Mouse (Mus musculus): ENCODE measurements around the gene Gm5244. TPM values are rescaled to one million over a fixed set of nuclear protein-coding genes. Genes with fewer than 3 reads are reported as not detected.

Gene Gm5244
- not detected in 2 replicates for polyA plus RNA-seq (2015; fragmentation: Nextera tagmentation; extraction: Ambion mirVana)

DNA sequence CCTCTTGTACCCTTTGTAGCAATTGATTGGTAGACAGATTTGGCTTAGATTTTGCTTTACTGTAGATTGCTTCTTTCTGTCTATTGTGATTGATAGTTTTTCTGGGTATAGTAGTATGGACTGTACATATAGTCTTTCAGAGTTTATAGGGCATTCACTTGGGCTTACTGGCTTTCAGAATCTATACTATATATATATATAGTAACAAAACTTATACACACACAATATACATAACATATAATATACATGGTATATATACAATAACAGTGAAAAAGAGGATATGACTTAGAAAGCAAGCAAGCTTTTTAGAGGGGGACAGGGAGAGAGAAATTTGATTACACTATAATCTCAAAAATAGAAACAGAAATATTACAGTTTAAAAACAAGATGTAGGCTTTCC is at the start of gene Gm5244:
TSS of gene Gm5244 (plus strand) at position 301 of the 400 bp plus-strand sequence.
- ATAC-seq (ENCODE audit: insufficient number of reproducible peaks, insufficient read depth, low FRiP score, low TSS enrichment, low read depth): no peak
- H3K4me2 ChIP-seq: no peak within 1 kb of the TSS
- H3K4me1 ChIP-seq: no peaks in the 10 kb centered on the region

DNA sequence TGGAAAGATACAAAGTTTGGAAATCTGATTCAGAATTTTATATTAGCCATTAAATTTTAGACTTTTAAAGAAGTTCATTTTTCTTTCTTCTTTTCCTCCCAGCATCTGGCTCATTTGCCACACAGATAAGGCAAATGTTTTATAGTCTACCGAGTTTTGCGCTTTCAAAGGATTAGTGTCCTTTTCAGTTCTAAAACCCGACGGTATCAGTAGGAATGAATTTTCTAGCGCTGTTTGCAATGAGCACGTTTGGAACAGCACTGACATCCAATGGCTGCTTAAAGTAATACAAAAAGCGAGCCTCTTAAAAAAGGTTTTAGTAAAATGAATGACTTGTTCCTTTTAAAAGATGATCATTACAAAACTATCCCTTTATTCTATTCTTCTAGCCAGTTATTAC is 49.4 kb upstream of the Gm5244 start:
- peak overlapping the region; percentile 90 for H3K4me3 ChIP-seq
- H3K4me1 ChIP-seq: peaks cover 3% of the 10 kb centered on the region
- peak overlapping the region; percentile 100 for H3K27ac ChIP-seq
- no peaks in the 10 kb centered on the region for H3K27me3 ChIP-seq
- no peaks in the 10 kb centered on the region for H3K36me3 ChIP-seq
- WGBS: under 1% methylated on average over 7 of the region's 7 CpGs
- H3K9ac ChIP-seq: peak overlapping the region; percentile 90; the same call in 1 of the 2 replicates
- H3K9me3 ChIP-seq: no peaks in the 10 kb centered on the region
- ATAC-seq (ENCODE audit: insufficient number of reproducible peaks, insufficient read depth, low FRiP score, low TSS enrichment, low read depth): no peak
- H3K4me2 ChIP-seq: peak overlapping the region; percentile 71

More for the DNA sequence above, at the start of gene Gm5244:
- H3K9me3 ChIP-seq: no peaks in the 10 kb centered on the region
- no peaks in the 10 kb centered on the region for H3K27me3 ChIP-seq
- no peak within 1 kb of the TSS for H3K4me3 ChIP-seq
- no peaks in the 10 kb centered on the region for H3K36me3 ChIP-seq
- no peak within 1 kb of the TSS for H3K27ac ChIP-seq
- no peak within 1 kb of the TSS for H3K9ac ChIP-seq

DNA sequence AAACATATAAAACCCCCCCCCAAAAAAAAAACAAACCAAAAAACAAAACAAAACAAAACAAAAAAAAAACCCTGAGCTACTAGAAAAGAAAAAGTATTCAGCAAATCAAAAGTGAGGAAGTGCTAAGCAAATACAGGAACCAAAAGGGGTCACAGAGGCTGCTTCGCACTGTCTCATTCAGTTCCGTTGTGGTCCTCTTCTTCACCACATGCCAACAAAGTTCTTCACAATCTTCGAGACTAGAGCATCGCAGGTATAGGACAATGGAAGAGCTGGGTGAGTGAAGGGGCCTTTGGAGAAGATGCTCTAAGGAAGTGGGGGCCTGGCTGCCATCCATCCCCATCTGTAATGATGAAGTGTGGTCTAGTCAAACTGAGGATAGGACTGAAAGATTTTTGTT is 48.1 kb upstream of the Gm5244 start:
- no peak overlapping the region for H3K9ac ChIP-seq
- no peaks in the 10 kb centered on the region for H3K9me3 ChIP-seq
- 80% methylated on average over 4 of the region's 4 CpGs for WGBS
- H3K27me3 ChIP-seq: no peaks in the 10 kb centered on the region
- no peak for ATAC-seq (ENCODE audit: insufficient number of reproducible peaks, insufficient read depth, low FRiP score, low TSS enrichment, low read depth)
- no peak overlapping the region for H3K4me3 ChIP-seq
- H3K4me2 ChIP-seq: no peak overlapping the region
- H3K36me3 ChIP-seq: no peaks in the 10 kb centered on the region
- no peaks in the 10 kb centered on the region for H3K4me1 ChIP-seq
- H3K27ac ChIP-seq: no peak overlapping the region

DNA sequence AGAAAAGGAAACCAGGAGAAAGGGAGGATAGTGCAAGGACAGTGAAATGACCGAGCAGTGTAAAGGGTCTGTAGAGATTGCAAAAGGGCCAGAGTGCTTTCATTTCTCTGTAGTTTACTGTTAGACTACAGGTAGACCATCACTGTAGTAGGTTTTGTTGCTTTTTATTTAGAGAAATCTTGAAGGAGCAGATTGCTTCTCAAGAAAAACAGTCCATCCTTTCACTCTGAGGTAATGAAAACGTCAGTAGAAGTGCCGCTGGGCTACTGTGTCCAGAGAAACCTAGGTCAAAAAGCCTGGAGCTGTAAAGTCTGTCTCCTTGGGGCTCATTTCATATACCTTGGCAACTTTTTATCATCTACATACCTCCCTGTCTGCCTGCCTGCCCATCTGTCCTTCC is 47.4 kb upstream of the Gm5244 start:
- no peak for ATAC-seq (ENCODE audit: insufficient number of reproducible peaks, insufficient read depth, low FRiP score, low TSS enrichment, low read depth)
- Histone ChIP-seq H3K9ac (no peak overlapping the region), H3K36me3 (no peaks in the 10 kb centered on the region), H3K4me2 (no peak overlapping the region), H3K4me3 (no peak overlapping the region), H3K9me3 (no peaks in the 10 kb centered on the region), H3K27me3 (no peaks in the 10 kb centered on the region), H3K27ac (no peak overlapping the region), H3K4me1 (no peaks in the 10 kb centered on the region)
- WGBS: 83% methylated on average over 3 of the region's 3 CpGs

DNA sequence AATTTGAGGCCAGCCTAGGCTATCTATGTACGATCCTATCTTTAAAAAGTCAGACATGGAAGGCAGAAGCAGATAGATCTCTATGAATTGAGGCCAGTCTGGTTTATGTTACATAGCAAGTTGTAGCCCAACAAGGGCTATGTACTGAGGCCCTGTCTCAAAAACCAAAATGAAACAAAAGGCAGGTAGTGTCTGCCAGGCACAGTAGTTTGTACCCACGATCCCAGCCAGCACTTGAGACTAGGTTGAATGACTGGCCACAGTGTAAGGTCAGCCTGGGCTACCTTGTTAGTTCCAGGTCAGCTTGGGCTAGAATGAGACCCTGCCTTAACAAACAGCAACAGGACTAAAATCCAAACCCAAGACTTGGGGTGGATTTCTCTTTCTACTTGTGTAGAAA is 45.9 kb upstream of the Gm5244 start:
- WGBS: 74% methylated on average over 2 of the region's 2 CpGs
- Histone ChIP-seq H3K4me3 (no peak overlapping the region), H3K27me3 (no peaks in the 10 kb centered on the region), H3K27ac (no peak overlapping the region), H3K4me2 (no peak overlapping the region), H3K4me1 (no peaks in the 10 kb centered on the region), H3K9me3 (no peaks in the 10 kb centered on the region), H3K9ac (no peak overlapping the region), H3K36me3 (no peaks in the 10 kb centered on the region)
- ATAC-seq (ENCODE audit: insufficient number of reproducible peaks, insufficient read depth, low FRiP score, low TSS enrichment, low read depth): no peak

DNA sequence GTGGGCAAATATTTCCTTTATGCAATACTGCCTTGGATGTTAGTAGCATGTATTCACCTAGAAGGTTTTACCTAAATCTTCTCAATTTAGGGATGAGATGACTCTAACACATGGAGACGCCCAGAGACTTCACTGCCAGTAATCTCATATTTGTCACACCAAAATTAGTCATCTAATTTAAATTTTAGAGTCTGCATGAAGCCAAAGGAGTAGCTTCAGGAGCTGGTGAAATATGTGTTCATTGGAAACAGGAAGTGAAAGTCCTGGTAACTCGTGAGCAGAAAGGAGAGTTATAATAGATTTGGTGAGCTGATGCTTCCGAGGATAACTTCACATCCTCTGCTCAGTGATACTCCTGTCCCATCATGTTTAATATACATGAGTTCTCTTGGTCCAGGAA is 45.4 kb upstream of the Gm5244 start:
- no peaks in the 10 kb centered on the region for H3K4me1 ChIP-seq
- ATAC-seq (ENCODE audit: insufficient number of reproducible peaks, insufficient read depth, low FRiP score, low TSS enrichment, low read depth): no peak
- H3K36me3 ChIP-seq: no peaks in the 10 kb centered on the region
- H3K4me3 ChIP-seq: no peak overlapping the region
- no peaks in the 10 kb centered on the region for H3K9me3 ChIP-seq
- 73% methylated on average over 3 of the region's 3 CpGs for WGBS
- H3K9ac ChIP-seq: no peak overlapping the region
- H3K27me3 ChIP-seq: no peaks in the 10 kb centered on the region
- H3K27ac ChIP-seq: no peak overlapping the region
- H3K4me2 ChIP-seq: no peak overlapping the region

DNA sequence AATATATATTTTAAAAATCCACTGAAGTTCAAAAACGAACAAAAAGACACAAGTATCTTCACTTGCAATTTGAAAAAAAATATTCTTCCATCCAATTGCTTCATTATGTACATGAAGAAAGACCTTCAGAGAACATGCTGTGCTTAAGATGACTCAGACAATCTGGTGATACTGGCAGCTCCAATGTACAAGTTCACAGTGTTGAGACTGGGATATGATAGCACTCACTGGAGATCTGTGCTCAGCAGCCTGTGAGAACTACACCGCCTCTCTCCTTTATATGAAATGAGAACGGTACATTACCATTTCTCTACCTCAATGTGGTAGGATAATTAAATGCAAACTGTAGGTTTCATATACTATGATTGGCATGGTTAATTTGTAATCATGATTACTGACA is 43.7 kb upstream of the Gm5244 start:
- WGBS: 71% methylated on average over 3 of the region's 3 CpGs
- Histone ChIP-seq H3K36me3 (no peaks in the 10 kb centered on the region), H3K27ac (no peak overlapping the region), H3K9me3 (no peaks in the 10 kb centered on the region), H3K4me1 (no peaks in the 10 kb centered on the region), H3K4me3 (no peak overlapping the region), H3K4me2 (no peak overlapping the region), H3K27me3 (no peaks in the 10 kb centered on the region), H3K9ac (no peak overlapping the region)
- ATAC-seq (ENCODE audit: insufficient number of reproducible peaks, insufficient read depth, low FRiP score, low TSS enrichment, low read depth): no peak

DNA sequence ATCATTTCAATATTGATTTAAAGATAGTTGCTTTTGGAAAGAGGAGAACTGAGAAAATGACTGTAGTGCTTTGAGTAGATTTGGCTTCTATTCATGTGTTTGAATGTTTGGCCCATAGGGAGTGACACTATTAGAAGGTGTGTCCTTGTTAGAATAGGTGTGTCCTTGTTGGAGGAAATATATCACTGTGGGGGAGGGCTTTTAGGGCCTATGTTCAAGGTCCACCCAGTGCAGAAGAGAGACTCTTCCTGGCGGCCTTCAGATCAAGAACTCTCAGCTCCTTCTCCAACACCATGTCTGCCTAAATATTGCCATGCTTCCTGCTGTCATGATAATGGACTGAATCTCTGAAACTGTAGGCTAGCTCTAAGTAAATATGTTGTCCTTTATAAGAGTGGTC is 42.2 kb upstream of the Gm5244 start:
- no peaks in the 10 kb centered on the region for H3K27me3 ChIP-seq
- WGBS: 88% methylated on average over 1 of the region's 1 CpGs

DNA sequence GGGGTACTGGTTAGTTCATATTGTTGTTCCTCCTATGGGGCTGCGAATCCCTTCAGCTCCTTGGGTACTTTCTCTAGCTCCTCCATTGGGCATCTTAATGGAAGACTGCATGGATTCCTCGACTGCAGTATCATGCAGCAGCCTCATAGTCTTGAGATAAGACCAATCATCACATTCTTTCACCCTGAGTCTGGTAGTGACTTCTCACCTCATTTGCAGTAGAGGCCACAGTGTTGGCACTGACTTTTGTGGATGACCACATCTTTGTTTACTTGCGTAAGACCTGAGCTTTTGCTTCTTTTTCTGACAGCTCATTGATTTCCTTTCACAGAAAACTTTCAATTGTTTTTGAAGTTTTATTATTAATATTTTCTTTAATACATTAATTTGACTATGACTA is 40.8 kb upstream of the Gm5244 start:
- Histone ChIP-seq H3K9ac (no peak overlapping the region), H3K36me3 (no peaks in the 10 kb centered on the region), H3K27me3 (no peaks in the 10 kb centered on the region), H3K4me3 (no peak overlapping the region), H3K27ac (no peak overlapping the region), H3K9me3 (no peaks in the 10 kb centered on the region), H3K4me1 (no peaks in the 10 kb centered on the region), H3K4me2 (no peak overlapping the region)
- no peak for ATAC-seq (ENCODE audit: insufficient number of reproducible peaks, insufficient read depth, low FRiP score, low TSS enrichment, low read depth)
- 85% methylated on average over 3 of the region's 3 CpGs for WGBS

More for the DNA sequence above, 42.2 kb upstream of the Gm5244 start:
- Histone ChIP-seq H3K9ac (no peak overlapping the region), H3K9me3 (no peaks in the 10 kb centered on the region), H3K27ac (no peak overlapping the region), H3K4me3 (no peak overlapping the region), H3K4me1 (no peaks in the 10 kb centered on the region), H3K36me3 (no peaks in the 10 kb centered on the region), H3K4me2 (no peak overlapping the region)
- no peak for ATAC-seq (ENCODE audit: insufficient number of reproducible peaks, insufficient read depth, low FRiP score, low TSS enrichment, low read depth)

DNA sequence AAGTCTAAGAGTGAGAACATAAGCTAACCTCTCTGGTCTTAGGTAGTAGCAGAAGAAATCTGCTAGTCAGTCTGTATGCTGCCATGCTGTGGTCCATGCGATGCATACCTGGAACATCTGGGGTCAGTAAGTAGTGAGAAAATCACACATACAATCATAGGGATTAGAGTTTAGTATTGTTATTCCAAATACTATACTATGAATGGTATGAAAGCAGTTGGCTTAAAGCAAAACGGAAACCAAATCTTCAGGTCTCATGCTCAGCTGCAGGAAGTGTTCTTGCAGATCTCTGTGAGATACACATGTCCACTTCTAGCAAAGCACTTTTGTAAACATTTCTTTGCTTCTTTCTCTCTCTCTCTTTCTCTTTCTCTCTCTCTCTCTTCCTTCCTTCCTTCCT is 40.3 kb upstream of the Gm5244 start:
- Histone ChIP-seq H3K4me1 (no peaks in the 10 kb centered on the region), H3K27ac (no peak overlapping the region), H3K4me2 (no peak overlapping the region), H3K27me3 (no peaks in the 10 kb centered on the region), H3K9me3 (no peaks in the 10 kb centered on the region), H3K36me3 (no peaks in the 10 kb centered on the region), H3K9ac (no peak overlapping the region), H3K4me3 (no peak overlapping the region)
- 72% methylated on average over 2 of the region's 2 CpGs for WGBS
- ATAC-seq (ENCODE audit: insufficient number of reproducible peaks, insufficient read depth, low FRiP score, low TSS enrichment, low read depth): no peak

DNA sequence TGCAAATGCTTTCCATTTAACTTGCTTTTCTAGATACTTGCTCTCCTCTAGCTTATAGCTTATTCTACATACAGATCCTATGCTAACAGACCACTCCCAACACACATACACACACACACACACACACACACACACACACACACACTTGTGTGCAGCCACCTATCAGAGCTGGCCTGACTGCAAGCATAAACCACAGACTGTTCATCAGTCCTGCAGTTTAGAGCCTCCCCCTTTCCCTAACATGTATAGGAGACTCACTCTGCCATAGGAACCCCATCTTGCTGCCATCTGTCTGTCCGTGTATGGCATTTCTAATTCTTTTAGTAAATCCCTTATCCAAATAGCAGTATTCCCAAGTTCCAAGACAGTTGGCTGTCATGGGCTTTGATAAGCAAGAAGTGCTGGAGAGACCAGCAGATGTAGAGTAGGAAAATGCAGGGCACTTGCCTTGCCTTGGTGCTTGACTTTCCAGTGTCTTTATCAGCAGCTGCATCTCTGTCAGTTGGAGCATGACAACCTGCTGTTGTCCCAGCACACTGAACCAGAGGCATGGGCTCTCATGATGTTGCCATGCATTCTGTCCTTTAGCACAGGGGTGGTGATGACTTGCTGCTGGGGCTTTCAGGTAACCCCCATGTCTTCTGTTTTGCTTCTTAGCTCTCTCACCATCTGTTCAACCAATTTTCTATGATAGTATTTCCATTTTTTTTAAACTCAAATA is 33.7 kb upstream of the Gm5244 start:
- Histone ChIP-seq H3K4me1 (no peaks in the 10 kb centered on the region), H3K4me3 (no peak overlapping the region), H3K9me3 (no peaks in the 10 kb centered on the region), H3K4me2 (no peak overlapping the region), H3K27me3 (no peaks in the 10 kb centered on the region), H3K36me3 (no peaks in the 10 kb centered on the region), H3K27ac (no peak overlapping the region), H3K9ac (no peak overlapping the region)
- 61% methylated on average over 1 of the region's 1 CpGs for WGBS
- ATAC-seq (ENCODE audit: insufficient number of reproducible peaks, insufficient read depth, low FRiP score, low TSS enrichment, low read depth): no peak

DNA sequence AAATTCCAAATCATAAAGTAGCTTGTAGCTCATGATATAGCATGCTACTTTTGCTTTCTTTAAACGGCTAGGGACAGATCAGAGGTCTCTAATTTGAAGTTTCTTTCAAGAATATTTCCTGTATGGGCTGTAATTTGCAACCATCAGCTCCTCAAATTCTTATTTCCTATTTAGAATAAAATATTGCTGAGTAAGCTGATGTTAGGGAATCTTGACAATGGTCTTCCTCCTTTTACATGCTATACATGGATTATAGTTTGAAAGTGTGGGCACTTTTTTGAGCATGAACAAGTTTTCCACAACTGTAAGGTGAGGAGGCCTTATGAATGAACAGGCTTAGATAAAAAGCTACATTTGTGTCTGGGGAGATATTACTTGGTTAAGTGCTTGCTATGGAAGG is 32.6 kb upstream of the Gm5244 start:
- H3K4me3 ChIP-seq: no peak overlapping the region
- no peaks in the 10 kb centered on the region for H3K36me3 ChIP-seq
- H3K27me3 ChIP-seq: no peaks in the 10 kb centered on the region
- no peak overlapping the region for H3K9ac ChIP-seq
- WGBS: 73% methylated on average over 1 of the region's 1 CpGs
- no peak overlapping the region for H3K4me2 ChIP-seq
- no peaks in the 10 kb centered on the region for H3K4me1 ChIP-seq
- no peak overlapping the region for H3K27ac ChIP-seq
- ATAC-seq (ENCODE audit: insufficient number of reproducible peaks, insufficient read depth, low FRiP score, low TSS enrichment, low read depth): no peak
- H3K9me3 ChIP-seq: no peaks in the 10 kb centered on the region

Measured in embryonic facial prominence, embryonic 13.5 days (tissue).